Mouse (Mus musculus): Measurements from ENCODE around the gene Nrip1. TPM values are rescaled to one million over a fixed set of nuclear protein-coding genes. Genes with fewer than 3 reads are reported as not detected.

Nrip1 gene
- polyA plus RNA-seq, 1 experiment from 2014 or later: 44.2 TPM

DNA sequence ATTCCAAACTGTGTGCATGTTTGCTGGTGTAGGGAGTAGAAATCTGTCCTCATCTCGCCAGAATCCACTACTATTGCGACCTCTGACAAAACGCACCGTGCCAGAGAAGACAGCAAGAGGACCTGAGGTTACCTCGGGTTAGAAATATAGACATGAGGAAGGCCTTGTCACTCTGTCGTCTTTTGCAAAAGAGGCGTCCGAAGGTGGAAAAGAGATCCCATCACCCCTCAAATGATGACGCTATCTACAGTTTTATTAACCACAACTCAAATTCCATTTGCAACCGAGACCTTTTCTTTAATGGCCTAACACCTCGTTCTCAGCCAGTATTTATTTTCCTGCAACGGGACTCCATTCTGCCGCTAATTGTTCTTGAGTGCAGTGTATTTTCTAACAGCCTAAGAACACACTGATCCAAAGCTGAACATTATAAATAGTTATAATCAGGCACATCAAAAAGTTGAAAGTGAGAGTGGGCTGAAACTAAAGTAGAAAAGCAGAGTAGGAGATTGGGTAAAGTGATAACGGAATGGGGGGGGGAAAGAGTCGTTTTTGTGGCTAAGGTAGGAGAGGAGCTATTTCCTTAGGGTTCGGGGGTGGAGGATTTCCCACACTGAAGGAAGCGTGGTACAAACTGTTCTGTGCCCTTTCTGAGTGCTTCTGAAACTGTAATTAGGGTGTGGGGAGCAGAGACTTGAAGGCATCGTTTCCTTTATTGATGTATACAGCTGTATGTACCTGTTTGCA is 124.1 kb downstream of the Nrip1 start:
- Histone ChIP-seq H3K27ac (no peak overlapping the region), H3K4me3 (replicated peaks) (no peak overlapping the region), H3K4me2 (no peak overlapping the region), H3K27me3 (replicated peaks) (no peaks in the 10 kb centered on the region), H3K9ac (no peak overlapping the region), H3K36me3 (no peaks in the 10 kb centered on the region), H3K9me3 (no peaks in the 10 kb centered on the region), H3K4me1 (no peaks in the 10 kb centered on the region)
- no peak for ATAC-seq (ENCODE audit: insufficient read depth, low FRiP score, low read depth)
- WGBS: 74% methylated on average over 18 of the region's 18 CpGs

DNA sequence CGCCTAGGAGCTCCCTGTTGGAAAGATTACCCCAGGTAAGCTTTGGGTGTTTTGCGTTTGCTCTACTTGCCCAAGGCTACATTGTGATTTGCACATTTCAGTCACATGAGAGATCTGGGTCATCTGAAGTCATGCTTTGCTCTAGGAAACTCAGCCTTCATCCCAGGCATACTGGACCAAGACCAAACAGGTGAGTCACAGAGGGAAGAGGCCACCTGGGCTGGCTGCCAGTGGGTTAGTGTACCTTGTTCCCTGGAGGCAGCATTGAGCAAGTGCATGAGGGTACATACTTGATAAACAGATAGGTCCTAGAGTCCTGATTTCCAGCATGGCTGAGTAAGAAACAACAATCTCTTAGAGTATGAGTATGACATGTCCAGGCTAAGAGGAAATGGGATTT is 130.8 kb downstream of the Nrip1 start:
- Histone ChIP-seq H3K9ac (no peak overlapping the region), H3K4me2 (no peak overlapping the region), H3K27me3 (replicated peaks) (no peaks in the 10 kb centered on the region), H3K36me3 (no peaks in the 10 kb centered on the region), H3K9me3 (no peaks in the 10 kb centered on the region), H3K4me1 (no peaks in the 10 kb centered on the region), H3K4me3 (replicated peaks) (no peak overlapping the region), H3K27ac (no peak overlapping the region)
- whole genome bisulfite sequencing: 89% methylated on average over 2 of the region's 2 CpGs
- no peak for ATAC-seq (ENCODE audit: insufficient read depth, low FRiP score, low read depth)

GRCm38 (mm10) chr16:76241266-76241665 is 132.4 kb downstream of the Nrip1 start:
- Histone ChIP-seq H3K36me3 (no peaks in the 10 kb centered on the region), H3K4me3 (replicated peaks) (no peak overlapping the region), H3K9ac (no peak overlapping the region), H3K9me3 (no peaks in the 10 kb centered on the region), H3K4me2 (no peak overlapping the region), H3K27ac (no peak overlapping the region), H3K27me3 (replicated peaks) (no peaks in the 10 kb centered on the region), H3K4me1 (no peaks in the 10 kb centered on the region)
- WGBS: 66% methylated on average over 4 of the region's 4 CpGs
- no peak for ATAC-seq (ENCODE audit: insufficient read depth, low FRiP score, low read depth)

- no peak for ATAC-seq (ENCODE audit: insufficient read depth, low FRiP score, low read depth)
- WGBS: 80% methylated on average over 8 of the region's 8 CpGs
- H3K36me3 ChIP-seq: no peaks in the 10 kb centered on the region
- no peak overlapping the region for H3K27ac ChIP-seq
- H3K9ac ChIP-seq: no peak overlapping the region
- no peak overlapping the region for H3K4me3 ChIP-seq (replicated peaks)
- H3K4me2 ChIP-seq: no peak overlapping the region
- H3K4me1 ChIP-seq: no peaks in the 10 kb centered on the region
- no peaks in the 10 kb centered on the region for H3K27me3 ChIP-seq (replicated peaks)
- no peaks in the 10 kb centered on the region for H3K9me3 ChIP-seq
Observed at GRCm38 (mm10) chr16:76239353-76239752, 134.3 kb downstream of the Nrip1 start.

DNA sequence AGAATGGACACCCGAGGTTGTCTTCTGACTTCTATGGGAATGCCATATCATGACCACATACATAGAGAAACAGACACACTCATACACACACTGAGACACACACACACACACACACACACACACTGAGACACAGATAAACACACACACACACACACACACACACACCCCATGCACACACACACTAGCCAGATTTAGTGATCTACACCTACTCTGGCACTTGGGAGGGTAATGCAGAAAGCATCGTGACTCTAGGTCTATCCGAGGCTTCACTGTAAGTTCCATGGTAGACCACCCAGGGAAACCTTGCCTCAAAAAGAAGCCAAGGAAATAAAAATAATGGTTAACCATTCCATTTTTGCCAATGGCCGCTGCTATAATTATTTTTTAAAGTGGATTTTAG is 134.8 kb downstream of the Nrip1 start:
- no peak overlapping the region for H3K4me2 ChIP-seq
- no peaks in the 10 kb centered on the region for H3K9me3 ChIP-seq
- WGBS: 97% methylated on average over 4 of the region's 4 CpGs
- no peak overlapping the region for H3K4me3 ChIP-seq (replicated peaks)
- H3K36me3 ChIP-seq: no peaks in the 10 kb centered on the region
- no peaks in the 10 kb centered on the region for H3K27me3 ChIP-seq (replicated peaks)
- no peak overlapping the region for H3K27ac ChIP-seq
- H3K4me1 ChIP-seq: no peaks in the 10 kb centered on the region
- no peak overlapping the region for H3K9ac ChIP-seq
- ATAC-seq (ENCODE audit: insufficient read depth, low FRiP score, low read depth): no peak
